8 mouse cellular contexts compared by ENCODE assay signal in the genomic region with DNA sequence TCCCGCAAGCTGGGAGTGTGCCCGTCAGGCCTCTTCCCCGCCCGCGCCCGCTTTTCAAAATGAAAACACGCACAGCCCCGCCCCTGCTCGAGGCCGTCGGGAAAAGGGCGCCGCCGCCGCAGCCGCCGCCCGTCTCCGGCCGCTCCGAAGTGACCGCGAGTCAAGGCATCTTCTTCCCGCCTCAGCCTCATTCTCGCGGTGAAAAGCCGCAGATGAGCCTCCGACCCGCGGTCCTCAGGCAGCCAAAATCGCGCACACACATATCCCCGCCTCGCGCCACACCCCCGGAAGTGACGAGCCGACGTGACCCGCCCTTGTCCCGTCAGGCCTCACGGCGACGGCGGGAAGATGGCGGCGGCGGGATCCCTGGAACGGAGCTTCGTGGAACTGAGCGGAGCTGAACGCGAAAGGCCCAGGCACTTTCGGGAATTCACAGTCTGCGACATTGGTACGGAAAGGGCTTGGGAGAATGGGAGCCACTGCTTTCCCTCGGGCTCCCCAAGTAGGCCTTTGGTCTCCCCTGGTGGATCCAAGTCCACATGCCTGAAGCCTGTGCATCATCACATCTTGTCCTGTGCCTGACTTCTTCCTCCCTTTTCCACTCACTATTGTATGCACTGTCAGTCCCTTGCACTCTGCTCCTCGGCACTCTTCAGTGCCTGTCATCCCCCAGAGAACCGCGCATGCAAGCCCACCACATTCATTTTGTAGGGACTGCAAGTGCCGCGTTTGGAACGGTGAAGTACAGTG. TPM values are rescaled to one million over a fixed set of nuclear protein-coding genes. Genes with fewer than 3 reads are reported as not detected.
DNase-seq lines count a peak whose midpoint lies in the region; ATAC-seq lines count a peak whose summit lies in the region.

No protein-coding gene starts in this region.

- H3K4me2 ChIP-seq in hindbrain, embryonic 15.5 days, result peak overlapping the region; percentile 72

- no peaks in the 10 kb centered on the region for H3K9me3 ChIP-seq in hindbrain, embryonic 15.5 days

- peak overlapping the region; percentile 96 for H3K27ac ChIP-seq in hindbrain, embryonic 15.5 days (replicated peaks)

- H3K27me3 ChIP-seq in hindbrain, embryonic 15.5 days, result no peaks in the 10 kb centered on the region

- ATAC-seq in hindbrain, embryonic 15.5 days (ENCODE audit: low FRiP score, low read depth), result peak; percentile 98

- peaks cover 11% of the 10 kb centered on the region for H3K36me3 ChIP-seq in hindbrain, embryonic 15.5 days

- peak overlapping the region; percentile 69 for H3K4me3 ChIP-seq in hindbrain, embryonic 15.5 days

- peak overlapping the region; percentile 68 for H3K9ac ChIP-seq in hindbrain, embryonic 15.5 days

- WGBS in hindbrain, embryonic 15.5 days, result under 1% methylated on average over 63 of the region's 63 CpGs

- DNase-seq in T-cell, adult 2 months (ENCODE audit: low spot score), result peak; percentile 90
- peak; percentile 90 to 91 for DNase-seq in cerebellum, postnatal 36 days
- peak; percentile 90 to 93 for DNase-seq in frontal cortex, postnatal 36 days (ENCODE audit: low spot score in 2 of 2)
- DNase-seq in left cerebral cortex, adult 11 months (ENCODE audit: low spot score), result peak; percentile 81
- peak; percentile 95 for DNase-seq in lung, postnatal 4 days
- peak; percentile 84 for DNase-seq in retina, postnatal 7 days (ENCODE audit: low read depth, low spot score)
- peak; percentile 90 for DNase-seq in urinary bladder, adult 2 months (ENCODE audit: low spot score)

- H3K4me1 ChIP-seq in hindbrain, embryonic 15.5 days (replicated peaks), result peaks cover 19% of the 10 kb centered on the region

RNA-seq across cellular contexts. Expression of gene Nup160, which starts 2.2 kb away (rescaled TPM):
- polyA plus RNA-seq in hindbrain, embryonic 15.5 days (2015; fragmentation: Nextera tagmentation; extraction: Ambion mirVana), result 23.4 and 26.8 TPM in 2 replicates
- 13.6 and 13.9 TPM in 2 replicates for polyA plus RNA-seq in urinary bladder, adult 2 months (2012; rRNA removed)

Comparison
In these comparisons a context has a peak if more than half of its experiments do, and no peak if none do; other contexts are left out.
1. Peak in every context shown above with its lines: DNase-seq, ATAC-seq, H3K4me3 ChIP-seq and H3K27ac ChIP-seq.